Mouse (Mus musculus) brown adipose tissue, adult 24 weeks (tissue): ENCODE measurements at regions not wholly inside any gene's neighbourhood (a gene's known extent, or its start where the extent isn't known, plus 50 kb on each side); places are given as distances from the start of the nearest gene placed in this dataset.

Source experiments
- H3K27ac ChIP-seq: fragments of 200-500 bp; replicated peaks from 2 replicates; pipeline ENCODE4 v1.5.1; 2012; ENCODE audit warnings: low read depth, mild to moderate bottlenecking, low read length
- H3K4me1 ChIP-seq: fragments of 200-500 bp; 2 replicates; pipeline ENCODE4 v1.6.1; 2012; ENCODE audit warnings: low read length, mixed read lengths; ENCODE audit not compliant: control insufficient read depth, insufficient read depth, insufficient read length
- H3K4me3 ChIP-seq: fragments of 200-500 bp; 2 replicates; pipeline ENCODE4 v1.5.1; 2012; ENCODE audit warnings: low read depth, mild to moderate bottlenecking, low read length, moderate library complexity; ENCODE audit not compliant: insufficient read depth

GRCm38 (mm10) chr9:85490367-85490766 lies 163.2 kb upstream of the Tent5a start:
- Histone ChIP-seq H3K27ac (no peak overlapping the region), H3K4me1 (no peaks in the 10 kb centered on the region), H3K4me3 (no peak overlapping the region)

- no peak overlapping the region for H3K4me3 ChIP-seq
- H3K27ac ChIP-seq = no peak overlapping the region
- H3K4me1 ChIP-seq = no peaks in the 10 kb centered on the region
These were observed 160.8 kb upstream of the Tent5a start for GRCm38 (mm10) chr9:85487915-85488314.

GRCm38 (mm10) chr9:85487052-85487668 lies 160.0 kb upstream of the Tent5a start:
- no peak overlapping the region for H3K27ac ChIP-seq
- H3K4me1 ChIP-seq = no peaks in the 10 kb centered on the region
- H3K4me3 ChIP-seq = no peak overlapping the region

GRCm38 (mm10) chr9:85485749-85486148 lies 158.6 kb upstream of the Tent5a start:
- Histone ChIP-seq H3K27ac (no peak overlapping the region), H3K4me3 (no peak overlapping the region), H3K4me1 (no peaks in the 10 kb centered on the region)

- H3K4me1 ChIP-seq = peaks cover 3% of the 10 kb centered on the region; the same call in 1 of the 2 replicates
- no peak overlapping the region for H3K27ac ChIP-seq
- no peak overlapping the region for H3K4me3 ChIP-seq
These were observed 156.1 kb upstream of the Tent5a start for GRCm38 (mm10) chr9:85483248-85483647.

- Histone ChIP-seq H3K4me1 (peaks cover 3% of the 10 kb centered on the region; the same call in 1 of the 2 replicates), H3K4me3 (no peak overlapping the region), H3K27ac (no peak overlapping the region)
These were observed 153.4 kb upstream of the Tent5a start for GRCm38 (mm10) chr9:85480566-85480965.

- Histone ChIP-seq H3K4me3 (no peak overlapping the region), H3K4me1 (no peaks in the 10 kb centered on the region; the same call in 1 of the 2 replicates), H3K27ac (no peak overlapping the region)
These were observed 148.1 kb upstream of the Tent5a start for GRCm38 (mm10) chr9:85475214-85475613.

- Histone ChIP-seq H3K4me3 (no peak overlapping the region), H3K27ac (no peak overlapping the region), H3K4me1 (no peaks in the 10 kb centered on the region)
These were observed 143.2 kb upstream of the Tent5a start for GRCm38 (mm10) chr9:85470264-85470821.

- H3K27ac ChIP-seq = no peak overlapping the region
- no peaks in the 10 kb centered on the region for H3K4me1 ChIP-seq
- no peak overlapping the region for H3K4me3 ChIP-seq
These were observed 142.1 kb upstream of the Tent5a start for GRCm38 (mm10) chr9:85469288-85469687.

- H3K4me1 ChIP-seq = no peaks in the 10 kb centered on the region
- no peak overlapping the region for H3K4me3 ChIP-seq
- no peak overlapping the region for H3K27ac ChIP-seq
These were observed 139.5 kb upstream of the Tent5a start for GRCm38 (mm10) chr9:85466671-85467070.

- H3K27ac ChIP-seq = no peak overlapping the region
- H3K4me1 ChIP-seq = no peaks in the 10 kb centered on the region; the same call in 1 of the 2 replicates
- no peak overlapping the region for H3K4me3 ChIP-seq
These were observed 132.1 kb upstream of the Tent5a start for GRCm38 (mm10) chr9:85459062-85459805.

GRCm38 (mm10) chr9:85458356-85458755 lies 131.2 kb upstream of the Tent5a start:
- no peaks in the 10 kb centered on the region; the same call in 1 of the 2 replicates for H3K4me1 ChIP-seq
- H3K4me3 ChIP-seq = no peak overlapping the region
- H3K27ac ChIP-seq = no peak overlapping the region

GRCm38 (mm10) chr9:85457400-85457799 lies 130.3 kb upstream of the Tent5a start:
- Histone ChIP-seq H3K27ac (no peak overlapping the region), H3K4me1 (no peaks in the 10 kb centered on the region; the same call in 1 of the 2 replicates), H3K4me3 (no peak overlapping the region)

- H3K4me3 ChIP-seq = no peak overlapping the region
- no peak overlapping the region for H3K27ac ChIP-seq
- H3K4me1 ChIP-seq = no peaks in the 10 kb centered on the region; the same call in 1 of the 2 replicates
These were observed 128.2 kb upstream of the Tent5a start for GRCm38 (mm10) chr9:85455382-85455781.

- Histone ChIP-seq H3K4me1 (no peaks in the 10 kb centered on the region; the same call in 1 of the 2 replicates), H3K4me3 (no peak overlapping the region), H3K27ac (no peak overlapping the region)
These were observed 125.2 kb upstream of the Tent5a start for GRCm38 (mm10) chr9:85452196-85452857.
